Mouse (Mus musculus): ENCODE results near the gene Nupl1. TPM values are rescaled to one million over a fixed set of nuclear protein-coding genes. Genes with fewer than 3 reads are reported as not detected.
A peak's percentile ranks its signal among the peaks of the same experiment; 100 is the strongest.

Gene Nupl1
- polyA plus RNA-seq, 1 experiment from 2014 or later: not detected

- Histone ChIP-seq H3K9me3 (ENCODE audit: control insufficient read depth, low read length) (no peaks in the 10 kb centered on the region), H3K4me2 (ENCODE audit: low read length) (no peak overlapping the region), H3K4me3 (ENCODE audit: control insufficient read depth in 1 of 2, insufficient read depth in 1 of 2, low read depth in 1 of 2, low read length in 2 of 2) (no peak overlapping the region), H3K27me3 (ENCODE audit: control insufficient read depth, insufficient read depth, low read length) (no peaks in the 10 kb centered on the region), H3K36me3 (ENCODE audit: control insufficient read depth, insufficient read depth, low read length) (no peaks in the 10 kb centered on the region), H3K27ac (replicated peaks in 1 of 2; ENCODE audit: control insufficient read depth in 1 of 2, insufficient read depth in 1 of 2, low read depth in 2 of 2, low read length in 2 of 2) (no peak overlapping the region), H3K4me1 (ENCODE audit: control insufficient read depth in 2 of 2, insufficient read depth in 2 of 2, low read length in 2 of 2) (peaks cover 0 to 7% of the 10 kb centered on the region in 2 experiments; a peak in 1 of 4 replicates), H3K9ac (ENCODE audit: low read length) (no peak overlapping the region)
- WGBS: 77% methylated on average over 10 of the region's 10 CpGs
- no peak for ATAC-seq (ENCODE audit: insufficient number of reproducible peaks, insufficient read depth, low FRiP score, low read depth)
Measured at GRCm38 (mm10) chr14:60143234-60143633, 108.0 kb downstream of the Nupl1 start.

GRCm38 (mm10) chr14:60138339-60138738 lies 112.9 kb downstream of the Nupl1 start:
- H3K27me3 ChIP-seq (ENCODE audit: control insufficient read depth, insufficient read depth, low read length): no peaks in the 10 kb centered on the region
- H3K9me3 ChIP-seq (ENCODE audit: control insufficient read depth, low read length): no peaks in the 10 kb centered on the region
- H3K9ac ChIP-seq (ENCODE audit: low read length): no peak overlapping the region
- H3K27ac ChIP-seq (replicated peaks in 1 of 2; ENCODE audit: control insufficient read depth in 1 of 2, insufficient read depth in 1 of 2, low read depth in 2 of 2, low read length in 2 of 2): no peak overlapping the region
- H3K36me3 ChIP-seq (ENCODE audit: control insufficient read depth, insufficient read depth, low read length): no peaks in the 10 kb centered on the region
- H3K4me1 ChIP-seq (ENCODE audit: control insufficient read depth in 2 of 2, insufficient read depth in 2 of 2, low read length in 2 of 2): 0 out of 4 replicates have a peak, but pooled peaks cover 0 to 3% of the 10 kb centered on the region in 2 experiments
- 90% methylated on average over 3 of the region's 4 CpGs for WGBS
- no peak overlapping the region for H3K4me2 ChIP-seq (ENCODE audit: low read length)
- ATAC-seq (ENCODE audit: insufficient number of reproducible peaks, insufficient read depth, low FRiP score, low read depth): no peak
- no peak overlapping the region for H3K4me3 ChIP-seq (ENCODE audit: control insufficient read depth in 1 of 2, insufficient read depth in 1 of 2, low read depth in 1 of 2, low read length in 2 of 2)

- Histone ChIP-seq H3K36me3 (ENCODE audit: control insufficient read depth, insufficient read depth, low read length) (no peaks in the 10 kb centered on the region), H3K27me3 (ENCODE audit: control insufficient read depth, insufficient read depth, low read length) (no peaks in the 10 kb centered on the region), H3K4me2 (ENCODE audit: low read length) (no peak overlapping the region), H3K27ac (replicated peaks in 1 of 2; ENCODE audit: control insufficient read depth in 1 of 2, insufficient read depth in 1 of 2, low read depth in 2 of 2, low read length in 2 of 2) (no peak overlapping the region), H3K9ac (ENCODE audit: low read length) (no peak overlapping the region), H3K4me1 (ENCODE audit: control insufficient read depth in 2 of 2, insufficient read depth in 2 of 2, low read length in 2 of 2) (0 out of 4 replicates have a peak, but pooled peaks cover 0 to 3% of the 10 kb centered on the region in 2 experiments), H3K9me3 (ENCODE audit: control insufficient read depth, low read length) (no peaks in the 10 kb centered on the region), H3K4me3 (ENCODE audit: control insufficient read depth in 1 of 2, insufficient read depth in 1 of 2, low read depth in 1 of 2, low read length in 2 of 2) (no peak overlapping the region)
- no peak for ATAC-seq (ENCODE audit: insufficient number of reproducible peaks, insufficient read depth, low FRiP score, low read depth)
- WGBS: 77% methylated on average over 6 of the region's 6 CpGs
Measured at GRCm38 (mm10) chr14:60137812-60138211, 113.4 kb downstream of the Nupl1 start.

GRCm38 (mm10) chr14:60135801-60136200 lies 115.4 kb downstream of the Nupl1 start:
- Histone ChIP-seq H3K9me3 (ENCODE audit: control insufficient read depth, low read length) (no peaks in the 10 kb centered on the region), H3K4me2 (ENCODE audit: low read length) (no peak overlapping the region), H3K9ac (ENCODE audit: low read length) (no peak overlapping the region), H3K4me3 (ENCODE audit: control insufficient read depth in 1 of 2, insufficient read depth in 1 of 2, low read depth in 1 of 2, low read length in 2 of 2) (no peak overlapping the region), H3K4me1 (ENCODE audit: control insufficient read depth in 2 of 2, insufficient read depth in 2 of 2, low read length in 2 of 2) (peaks cover under 1 to 3% of the 10 kb centered on the region in 2 experiments; a peak in 1 of 4 replicates), H3K27ac (replicated peaks in 1 of 2; ENCODE audit: control insufficient read depth in 1 of 2, insufficient read depth in 1 of 2, low read depth in 2 of 2, low read length in 2 of 2) (no peak overlapping the region), H3K36me3 (ENCODE audit: control insufficient read depth, insufficient read depth, low read length) (no peaks in the 10 kb centered on the region), H3K27me3 (ENCODE audit: control insufficient read depth, insufficient read depth, low read length) (no peaks in the 10 kb centered on the region)
- ATAC-seq (ENCODE audit: insufficient number of reproducible peaks, insufficient read depth, low FRiP score, low read depth): no peak
- 81% methylated on average over 4 of the region's 4 CpGs for WGBS

GRCm38 (mm10) chr14:60134720-60135119 lies 116.5 kb downstream of the Nupl1 start:
- no peaks in the 10 kb centered on the region for H3K36me3 ChIP-seq (ENCODE audit: control insufficient read depth, insufficient read depth, low read length)
- H3K4me2 ChIP-seq (ENCODE audit: low read length): no peak overlapping the region
- H3K27ac ChIP-seq (replicated peaks in 1 of 2; ENCODE audit: control insufficient read depth in 1 of 2, insufficient read depth in 1 of 2, low read depth in 2 of 2, low read length in 2 of 2): no peak overlapping the region
- 91% methylated on average over 9 of the region's 9 CpGs for WGBS
- no peak overlapping the region for H3K9ac ChIP-seq (ENCODE audit: low read length)
- H3K4me3 ChIP-seq (ENCODE audit: control insufficient read depth in 1 of 2, insufficient read depth in 1 of 2, low read depth in 1 of 2, low read length in 2 of 2): no peak overlapping the region
- H3K27me3 ChIP-seq (ENCODE audit: control insufficient read depth, insufficient read depth, low read length): no peaks in the 10 kb centered on the region
- no peak for ATAC-seq (ENCODE audit: insufficient number of reproducible peaks, insufficient read depth, low FRiP score, low read depth)
- H3K9me3 ChIP-seq (ENCODE audit: control insufficient read depth, low read length): no peaks in the 10 kb centered on the region
- H3K4me1 ChIP-seq (ENCODE audit: control insufficient read depth in 2 of 2, insufficient read depth in 2 of 2, low read length in 2 of 2): peaks cover 5 to 7% of the 10 kb centered on the region in 2 experiments; a peak in 2 of 4 replicates

MicroRNAs encoded within 50 kb of the gene (microRNA counts, 519-probe panel; counts per million panel counts)
- 322 counts per million, percentile 70 among the panel's probes with 10 or more counts for microRNA mmu-miR-719

Small RNA genes within 50 kb of the gene (microRNA-seq; reads per million reads assigned to microRNA genes)
- gene Mir719: not detected

Other genes starting within 250 kb of the Nupl1 start
- gene Atp8a2, start 54.3 kb downstream of the Nupl1 start, polyA plus RNA-seq (2014; fragmentation: Nextera tagmentation; extraction: Ambion mirVana): 9.0 and 10.5 TPM in 2 replicates
- 42.5 TPM in 2 replicates for gene Gm49336, start 76 bp upstream of the Nupl1 start, polyA plus RNA-seq (2014; fragmentation: Nextera tagmentation; extraction: Ambion mirVana)
- gene Mtmr6, start 13.8 kb upstream of the Nupl1 start, polyA plus RNA-seq (2014; fragmentation: Nextera tagmentation; extraction: Ambion mirVana): 28.5 and 31.7 TPM in 2 replicates
- gene Amer2, start 121.8 kb upstream of the Nupl1 start, polyA plus RNA-seq (2014; fragmentation: Nextera tagmentation; extraction: Ambion mirVana): 0.19 and 0.69 TPM in 2 replicates